Mouse (Mus musculus) midbrain, embryonic 13.5 days (tissue): ENCODE data around the gene Gpc3. TPM values are rescaled to one million over a fixed set of nuclear protein-coding genes. Genes with fewer than 3 reads are reported as not detected.

Experiments used
- ATAC-seq: fragments of 200-750 bp; cut with Nextera tagmentation; 2 replicates; pipeline ENCODE4 v1.8.0; 2017; ENCODE audit warnings: mild to moderate bottlenecking, moderate TSS enrichment, moderate library complexity
- H3K27ac ChIP-seq: fragments of 300-500 bp; sonication (generic); 2 replicates; pipeline ENCODE4 v1.5.1; 2015; ENCODE audit warnings: inconsistent platforms, mild to moderate bottlenecking, moderate library complexity
- H3K27me3 ChIP-seq: fragments of 300-500 bp; sonication (generic); 2 replicates; pipeline ENCODE4 v1.6.1; 2015; ENCODE audit warnings: mild to moderate bottlenecking, inconsistent platforms
- H3K36me3 ChIP-seq: fragments of 300-500 bp; sonication (generic); 2 replicates; pipeline ENCODE4 v1.6.1; 2015; ENCODE audit warnings: mild to moderate bottlenecking, inconsistent platforms
- H3K4me1 ChIP-seq: fragments of 300-500 bp; sonication (generic); replicated peaks from 2 replicates; pipeline ENCODE4 v1.6.1; 2015; ENCODE audit warnings: inconsistent platforms
- H3K4me2 ChIP-seq: fragments of 300-500 bp; sonication (generic); replicated peaks from 2 replicates; pipeline ENCODE4 v1.6.1; 2015; ENCODE audit warnings: moderate library complexity, mild to moderate bottlenecking, inconsistent platforms
- H3K4me3 ChIP-seq: fragments of 300-500 bp; sonication (generic); replicated peaks from 2 replicates; pipeline ENCODE4 v1.5.1; 2015; ENCODE audit warnings: mild to moderate bottlenecking, inconsistent platforms
- H3K9ac ChIP-seq: fragments of 300-500 bp; sonication (generic); replicated peaks from 2 replicates; pipeline ENCODE4 v1.6.1; 2015; ENCODE audit warnings: mild to moderate bottlenecking, inconsistent platforms
- H3K9me3 ChIP-seq: fragments of 300-500 bp; sonication (generic); 2 replicates; pipeline ENCODE4 v1.6.1; 2016; ENCODE audit warnings: mild to moderate bottlenecking, inconsistent platforms
- WGBS: fragments of 180-500 bp; shearing (Covaris S2); methylation state at CpG from one replicate; pipeline ENCODE4 v1.1.7; 2015; 5-methylcytosine and 5-hydroxymethylcytosine counted together
- polyA plus RNA-seq: library from polyadenylated mRNA; unstranded; fragments of >200 nt; fragmentation: Nextera tagmentation; extraction: Ambion mirVana; gene quantifications from 2 replicates; pipeline ENCODE4 v1.2.1, GENCODE M21; 2015

Gpc3 gene
- polyA plus RNA-seq, result 55.9 and 58.0 TPM in 2 replicates

DNA sequence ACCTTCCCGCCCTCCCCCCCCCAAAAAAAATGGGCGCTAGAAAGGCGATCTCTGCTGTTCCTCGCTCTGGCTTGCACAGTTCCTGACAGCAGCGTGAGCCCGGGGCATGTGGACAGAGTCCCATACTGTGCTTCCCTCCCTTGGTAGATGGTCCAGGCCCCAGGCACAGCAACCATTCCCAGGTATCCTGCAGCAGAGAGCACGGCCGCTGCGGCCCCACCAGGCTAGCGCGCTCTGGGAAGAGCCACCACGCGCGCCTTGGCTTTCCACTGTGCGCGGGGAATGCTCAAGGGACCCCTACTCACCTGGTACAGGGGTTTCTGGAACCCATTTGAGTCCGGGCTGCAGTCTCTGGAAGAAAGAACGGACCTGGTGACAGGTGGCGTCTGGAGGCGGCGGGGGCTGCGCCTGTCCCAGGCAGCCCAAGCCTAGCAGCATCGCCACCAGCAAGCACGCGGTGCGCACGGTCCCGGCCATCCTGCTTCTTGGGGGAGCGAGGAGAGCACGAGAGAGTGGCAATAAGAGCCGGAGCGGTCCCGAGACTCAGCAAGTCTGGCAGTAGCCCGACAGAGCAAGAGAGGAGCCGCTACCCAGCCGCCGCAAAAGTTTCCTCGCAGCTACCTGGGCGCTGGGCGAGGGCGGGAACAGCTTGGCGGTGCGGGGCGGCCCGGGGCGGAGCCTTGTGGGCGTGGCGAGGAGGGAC is at the start of gene Gpc3:
Gene Gpc3 (minus strand): TSS at position 623 of the 703 bp plus-strand sequence.
- peak within 1 kb of the TSS; percentile 54 for H3K9ac ChIP-seq
- H3K4me3 ChIP-seq, result peak within 1 kb of the TSS; percentile 46
- no peaks in the 10 kb centered on the region for H3K36me3 ChIP-seq
- 0 out of 2 replicates have a peak, but pooled peaks cover 19% of the 10 kb centered on the region for H3K4me1 ChIP-seq
- whole genome bisulfite sequencing, result 29% methylated on average over 48 of the region's 48 CpGs
- no peaks in the 10 kb centered on the region for H3K9me3 ChIP-seq
- no peak within 1 kb of the TSS for H3K27ac ChIP-seq
- H3K4me2 ChIP-seq, result peak within 1 kb of the TSS; percentile 74
- peaks cover 33% of the 10 kb centered on the region; the same call in 1 of the 2 replicates for H3K27me3 ChIP-seq
- ATAC-seq, result peak; percentile 87

GRCm38 (mm10) chrX:52651975-52652374 is 38.2 kb upstream of the Gpc3 start:
- H3K36me3 ChIP-seq, result no peaks in the 10 kb centered on the region
- no peaks in the 10 kb centered on the region for H3K9me3 ChIP-seq
- 0 out of 2 replicates have a peak overlapping the region, but pooled peaks have one; percentile 14 for H3K9ac ChIP-seq
- no peaks in the 10 kb centered on the region; the same call in 1 of the 2 replicates for H3K27me3 ChIP-seq
- H3K4me2 ChIP-seq, result peak overlapping the region; percentile 23
- H3K4me3 ChIP-seq, result no peak overlapping the region
- 29% methylated on average over 10 of the region's 10 CpGs for WGBS
- ATAC-seq, result no peak
- no peak overlapping the region for H3K27ac ChIP-seq
- H3K4me1 ChIP-seq, result 0 out of 2 replicates have a peak, but pooled peaks cover 11% of the 10 kb centered on the region

GRCm38 (mm10) chrX:52651472-52651948 is 37.8 kb upstream of the Gpc3 start:
- Histone ChIP-seq H3K4me3 (no peak overlapping the region), H3K9me3 (no peaks in the 10 kb centered on the region), H3K27ac (no peak overlapping the region), H3K9ac (0 out of 2 replicates have a peak overlapping the region, but pooled peaks have one; percentile 14), H3K36me3 (no peaks in the 10 kb centered on the region), H3K4me2 (peak overlapping the region; percentile 23), H3K27me3 (no peaks in the 10 kb centered on the region; the same call in 1 of the 2 replicates), H3K4me1 (0 out of 2 replicates have a peak, but pooled peaks cover 11% of the 10 kb centered on the region)
- WGBS, result 29% methylated on average over 9 of the region's 9 CpGs
- 0 out of 2 replicates have a peak, but pooled peaks have one; percentile 37 for ATAC-seq

DNA sequence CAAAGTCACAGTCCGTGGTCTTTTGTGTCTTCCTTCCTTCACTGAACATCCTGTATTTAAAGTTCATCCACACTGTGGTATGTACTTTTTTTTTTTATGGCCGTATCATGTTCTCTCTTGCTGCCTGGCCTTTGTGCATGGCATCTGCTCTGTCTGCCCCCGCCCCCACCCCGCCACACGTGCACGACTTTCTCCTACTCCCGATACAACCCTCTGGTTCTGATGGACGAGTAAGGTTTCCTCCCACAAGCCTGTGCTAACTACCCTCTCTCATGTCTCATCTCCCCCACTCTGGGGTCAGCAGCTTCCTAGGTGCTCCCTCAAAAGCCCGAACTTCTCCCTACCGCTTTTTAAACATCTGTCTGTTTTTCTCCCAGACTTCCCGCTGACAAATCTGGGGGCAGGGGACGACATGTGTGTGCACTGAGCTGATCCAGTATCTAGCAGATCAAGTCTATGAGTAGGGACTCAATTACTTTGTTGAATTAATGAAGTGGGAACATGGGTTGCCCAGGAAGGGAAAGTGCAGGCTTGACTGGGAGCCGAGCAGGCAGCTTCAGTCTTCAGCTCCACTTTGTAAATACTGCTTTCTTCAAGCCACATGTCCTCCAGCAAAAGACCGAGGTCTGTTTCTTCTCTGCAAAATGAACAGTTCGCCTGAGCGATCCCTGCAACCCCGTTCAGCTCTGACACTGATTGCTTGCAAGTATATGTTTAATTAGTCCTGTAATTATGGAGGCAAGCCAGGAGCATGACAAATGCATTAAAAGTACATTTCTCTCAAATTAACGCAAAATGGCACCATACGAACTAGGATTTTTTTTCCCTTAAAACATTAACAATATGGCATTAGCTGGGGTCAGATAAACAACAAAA is 35.4 kb upstream of the Gpc3 start:
- 41% methylated on average over 19 of the region's 19 CpGs for WGBS
- no peaks in the 10 kb centered on the region for H3K9me3 ChIP-seq
- peak overlapping the region; percentile 26 for H3K4me2 ChIP-seq
- H3K27ac ChIP-seq, result no peak overlapping the region
- H3K4me3 ChIP-seq, result no peak overlapping the region
- H3K27me3 ChIP-seq, result no peaks in the 10 kb centered on the region; the same call in 1 of the 2 replicates
- 0 out of 2 replicates have a peak, but pooled peaks cover 11% of the 10 kb centered on the region for H3K4me1 ChIP-seq
- no peaks in the 10 kb centered on the region for H3K36me3 ChIP-seq
- H3K9ac ChIP-seq, result no peak overlapping the region
- ATAC-seq, result 0 out of 2 replicates have a peak, but pooled peaks have one; percentile 17

GRCm38 (mm10) chrX:52644393-52644792 is 30.6 kb upstream of the Gpc3 start:
- Histone ChIP-seq H3K27me3 (no peaks in the 10 kb centered on the region; the same call in 1 of the 2 replicates), H3K36me3 (no peaks in the 10 kb centered on the region), H3K4me1 (0 out of 2 replicates have a peak, but pooled peaks cover 4% of the 10 kb centered on the region), H3K27ac (no peak overlapping the region), H3K9me3 (no peaks in the 10 kb centered on the region), H3K9ac (no peak overlapping the region), H3K4me3 (no peak overlapping the region), H3K4me2 (no peak overlapping the region)
- 67% methylated on average over 7 of the region's 7 CpGs for WGBS
- no peak for ATAC-seq

DNA sequence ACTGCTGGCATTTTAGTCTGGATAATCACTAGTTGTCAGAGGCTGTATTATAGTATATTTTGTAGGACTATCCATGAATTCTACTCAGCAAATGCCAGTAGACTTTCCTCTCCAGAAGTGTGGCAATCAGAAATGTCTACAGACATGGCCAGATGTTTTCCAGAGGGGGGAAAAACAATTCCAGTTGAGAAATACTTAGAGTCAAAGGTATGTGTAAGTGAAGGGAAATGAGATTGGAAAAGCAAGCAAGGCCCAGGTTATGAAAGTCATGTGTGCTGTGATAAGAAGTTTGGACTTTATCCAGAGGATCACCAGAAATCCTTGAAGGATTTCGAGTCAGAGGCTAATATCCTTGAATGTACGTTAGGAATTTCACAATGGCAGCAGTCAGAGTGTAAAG is 29.6 kb upstream of the Gpc3 start:
- H3K27me3 ChIP-seq, result no peaks in the 10 kb centered on the region; the same call in 1 of the 2 replicates
- no peak overlapping the region for H3K9ac ChIP-seq
- no peak overlapping the region for H3K4me3 ChIP-seq
- H3K9me3 ChIP-seq, result no peaks in the 10 kb centered on the region
- no peak for ATAC-seq
- no peak overlapping the region for H3K27ac ChIP-seq
- H3K4me2 ChIP-seq, result no peak overlapping the region
- no peaks in the 10 kb centered on the region for H3K36me3 ChIP-seq
- no peaks in the 10 kb centered on the region for H3K4me1 ChIP-seq
- 60% methylated on average over 2 of the region's 2 CpGs for WGBS

GRCm38 (mm10) chrX:52642126-52642525 is 28.4 kb upstream of the Gpc3 start:
- no peaks in the 10 kb centered on the region for H3K4me1 ChIP-seq
- H3K9ac ChIP-seq, result no peak overlapping the region
- no peak overlapping the region for H3K4me3 ChIP-seq
- H3K27ac ChIP-seq, result no peak overlapping the region
- 83% methylated on average over 2 of the region's 2 CpGs for WGBS
- H3K4me2 ChIP-seq, result no peak overlapping the region
- H3K27me3 ChIP-seq, result no peaks in the 10 kb centered on the region; the same call in 1 of the 2 replicates
- no peaks in the 10 kb centered on the region for H3K9me3 ChIP-seq
- ATAC-seq, result no peak
- no peaks in the 10 kb centered on the region for H3K36me3 ChIP-seq

DNA sequence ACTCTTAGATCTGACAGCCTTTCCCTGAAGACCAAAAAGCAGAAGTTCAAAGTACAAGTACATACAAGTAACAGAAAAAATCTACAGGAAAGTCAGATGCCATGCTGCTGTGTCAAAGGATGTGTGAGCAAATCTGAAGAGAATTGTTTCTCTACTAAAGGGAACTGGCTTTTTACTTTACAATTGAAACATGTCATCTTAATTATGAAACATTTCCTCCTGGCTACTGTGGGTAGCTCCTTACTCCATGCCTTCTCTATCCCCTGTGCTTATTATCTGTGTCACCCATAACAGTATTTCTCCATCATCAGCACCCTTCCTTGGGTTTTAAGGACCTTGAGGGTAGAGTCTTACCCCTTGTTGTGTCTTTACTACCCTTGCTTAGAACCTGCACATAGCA is 23.7 kb upstream of the Gpc3 start:
- Histone ChIP-seq H3K4me1 (no peaks in the 10 kb centered on the region), H3K9ac (no peak overlapping the region), H3K4me2 (no peak overlapping the region), H3K27ac (no peak overlapping the region), H3K27me3 (no peaks in the 10 kb centered on the region), H3K4me3 (no peak overlapping the region), H3K9me3 (no peaks in the 10 kb centered on the region), H3K36me3 (no peaks in the 10 kb centered on the region)
- ATAC-seq, result no peak

GRCm38 (mm10) chrX:52633976-52634375 is 20.2 kb upstream of the Gpc3 start:
- H3K9ac ChIP-seq, result no peak overlapping the region
- no peak overlapping the region for H3K4me3 ChIP-seq
- WGBS, result 85% methylated on average over 6 of the region's 6 CpGs
- no peaks in the 10 kb centered on the region for H3K36me3 ChIP-seq
- no peaks in the 10 kb centered on the region for H3K9me3 ChIP-seq
- peaks cover 7% of the 10 kb centered on the region; the same call in 1 of the 2 replicates for H3K27me3 ChIP-seq
- no peak overlapping the region for H3K27ac ChIP-seq
- no peaks in the 10 kb centered on the region for H3K4me1 ChIP-seq
- ATAC-seq, result no peak
- no peak overlapping the region for H3K4me2 ChIP-seq

DNA sequence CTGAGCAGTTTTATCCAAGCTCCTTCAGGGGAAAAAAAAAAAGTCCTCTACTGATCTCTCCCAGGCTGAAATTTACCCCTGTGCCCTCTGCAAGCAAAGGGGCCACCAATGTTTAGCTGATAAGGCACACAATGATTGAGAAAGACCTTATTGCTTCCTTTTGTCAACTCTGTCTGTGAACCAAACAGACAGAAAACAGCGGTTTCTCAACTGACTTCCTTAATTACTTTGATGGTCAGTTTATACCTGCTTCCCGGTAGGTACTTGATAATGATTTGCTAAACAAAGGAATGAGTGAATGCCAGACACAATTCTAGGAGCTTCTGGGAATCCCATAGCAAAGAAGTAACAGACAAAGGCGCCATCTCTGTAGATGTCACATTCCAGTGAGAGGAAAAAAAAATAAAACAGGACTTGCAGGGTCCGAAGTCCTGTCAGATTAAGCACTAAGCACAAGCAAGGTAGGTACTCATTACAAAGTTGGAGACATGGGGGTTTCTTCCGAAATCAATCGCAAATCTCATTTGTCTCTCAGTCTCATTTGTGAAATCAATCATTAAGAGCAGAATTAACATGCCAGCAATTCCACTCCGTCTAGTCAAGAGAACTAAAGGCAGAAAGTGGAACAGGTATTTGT is 19.1 kb upstream of the Gpc3 start:
- H3K36me3 ChIP-seq, result no peaks in the 10 kb centered on the region
- H3K9ac ChIP-seq, result no peak overlapping the region
- H3K27ac ChIP-seq, result no peak overlapping the region
- H3K4me3 ChIP-seq, result no peak overlapping the region
- peaks cover 7% of the 10 kb centered on the region; the same call in 1 of the 2 replicates for H3K27me3 ChIP-seq
- no peak for ATAC-seq
- H3K4me1 ChIP-seq, result no peaks in the 10 kb centered on the region
- 36% methylated on average over 7 of the region's 7 CpGs for WGBS
- H3K9me3 ChIP-seq, result no peaks in the 10 kb centered on the region
- no peak overlapping the region for H3K4me2 ChIP-seq

DNA sequence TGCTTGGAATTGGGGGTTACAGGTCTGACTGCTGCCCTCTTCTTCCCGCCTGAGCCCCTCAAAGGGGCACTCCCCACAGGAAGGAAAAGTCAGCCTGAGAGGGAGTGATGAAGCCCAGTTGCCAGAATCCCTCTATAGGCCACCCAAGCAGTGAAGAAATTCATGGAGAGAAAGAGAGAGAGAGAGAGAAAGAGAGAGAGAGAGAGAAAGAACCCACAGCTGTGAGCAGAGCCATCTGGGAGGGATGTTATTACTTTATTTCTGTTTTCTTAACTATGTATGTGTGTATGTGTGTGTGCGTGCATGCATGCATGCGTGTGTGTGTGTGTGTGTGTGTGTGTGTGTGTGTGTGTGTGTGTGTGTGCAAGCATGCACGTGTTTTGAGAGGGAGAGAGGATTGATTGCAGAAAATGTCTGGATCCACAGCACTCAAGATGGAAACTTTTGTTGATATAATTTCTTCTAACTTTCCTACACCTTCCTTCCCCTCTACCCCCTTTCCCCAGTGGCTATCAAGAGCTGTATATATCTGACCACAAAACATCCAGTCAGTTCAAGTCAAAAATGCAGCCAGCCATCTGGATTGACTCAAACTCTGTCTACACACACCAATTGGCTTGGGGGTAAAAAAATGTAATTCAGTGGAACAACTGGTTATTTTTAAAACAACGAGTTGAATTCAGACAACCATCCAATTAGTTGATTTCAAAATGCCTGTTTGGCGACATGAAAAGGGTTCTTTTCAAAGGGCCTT is 13.4 kb upstream of the Gpc3 start:
- H3K9me3 ChIP-seq, result no peaks in the 10 kb centered on the region
- H3K27me3 ChIP-seq, result peaks cover 7% of the 10 kb centered on the region; the same call in 1 of the 2 replicates
- no peak overlapping the region for H3K9ac ChIP-seq
- WGBS, result 71% methylated on average over 6 of the region's 6 CpGs
- no peak overlapping the region for H3K27ac ChIP-seq
- no peaks in the 10 kb centered on the region for H3K4me1 ChIP-seq
- no peak overlapping the region for H3K4me3 ChIP-seq
- no peak overlapping the region for H3K4me2 ChIP-seq
- no peaks in the 10 kb centered on the region for H3K36me3 ChIP-seq
- no peak for ATAC-seq
